In genomic region chr2:72369140-72369600, GRCm38 (mm10) we compare ENCODE assay signal across 14 mouse cellular contexts.
DNase-seq lines count a peak whose midpoint lies in the region; ATAC-seq and TF ChIP-seq lines count a peak whose summit lies in the region.
"Had no signal": no experiment of that assay in that cellular context is flagged by ENCODE, and none has a peak within 500 bp of the region (broad histone marks: within the 10 kb centered on the region; RNA-seq: fewer than 3 reads in every experiment).

No protein-coding gene starts in this region.

- peak; percentile 45 for ATAC-seq in granulocyte monocyte progenitor cell, adult 5-6 weeks (replicated peaks; ENCODE audit: poor library complexity, severe bottlenecking)
- no peak for ATAC-seq in liver, embryonic 11.5 days (replicated peaks; ENCODE audit: low FRiP score)
- ATAC-seq in megakaryocyte progenitor cell, adult 5-6 weeks (replicated peaks; ENCODE audit: poor library complexity), result peak; percentile 59
- ATAC-seq: CD4-positive, CD25-positive, alpha-beta regulatory T cell, adult 4 months had no signal

- TF ChIP-seq CTCF in kidney, adult 2 months (conservative IDR thresholded peaks at IDR 0.05; ENCODE audit: insufficient read depth, insufficient read length, low read depth, low read length), result no peak

- DNase-seq in kidney, adult 2 months, result peak; percentile 17
- no peak for DNase-seq in kidney, adult 11 months
- DNase-seq in liver, embryonic 11.5 days (ENCODE audit: low spot score), result peak; percentile 35
- no peak for DNase-seq in spleen, adult 18-20 months
- DNase-seq in ovary, postnatal 10 days (ENCODE audit: low spot score), result no peak
- no peak for DNase-seq in ovary, postnatal 14 days (ENCODE audit: low spot score)
- DNase-seq: cerebellum, adult 18-20 months had no signal

- H3K27me3 ChIP-seq in kidney, adult 2 months (replicated peaks; ENCODE audit: control insufficient read depth, insufficient read depth, low read length), result no peaks in the 10 kb centered on the region
- H3K27me3 ChIP-seq in liver, embryonic 11.5 days (replicated peaks; ENCODE audit: control insufficient read depth, insufficient read depth, low read length), result no peaks in the 10 kb centered on the region
- H3K27me3 ChIP-seq: forebrain, embryonic 12.5 days; neural tube, embryonic 12.5 days had no signal

- H3K27ac ChIP-seq in kidney, adult 2 months (ENCODE audit: insufficient read depth, low read depth, low read length), result no peak overlapping the region; the same call in 1 of the 2 replicates
- H3K27ac ChIP-seq in liver, embryonic 11.5 days (ENCODE audit: low read depth, low read length), result no peak overlapping the region
- H3K27ac ChIP-seq: forebrain, embryonic 12.5 days; hindbrain, embryonic 14.5 days; left cerebral cortex, adult 2 months; neural tube, embryonic 12.5 days had no signal

- H3K4me2 ChIP-seq in liver, embryonic 11.5 days, result peak overlapping the region; percentile 38; the same call in 1 of the 2 replicates
- H3K4me2 ChIP-seq: forebrain, embryonic 12.5 days; hindbrain, embryonic 14.5 days; neural tube, embryonic 12.5 days had no signal

- no peak for TF ChIP-seq POLR2A in kidney, adult 2 months (IDR thresholded peaks at IDR 0.05; ENCODE audit: low read depth, low read length)

- no peaks in the 10 kb centered on the region for H3K4me1 ChIP-seq in kidney, adult 2 months (ENCODE audit: control insufficient read depth, insufficient read depth, low read length)
- peaks cover 6% of the 10 kb centered on the region; the same call in 1 of the 2 replicates for H3K4me1 ChIP-seq in liver, embryonic 11.5 days (replicated peaks; ENCODE audit: control insufficient read depth, insufficient read depth, low read length)
- H3K4me1 ChIP-seq: forebrain, embryonic 12.5 days; neural tube, embryonic 12.5 days had no signal

- H3K9me3 ChIP-seq in liver, embryonic 11.5 days (ENCODE audit: control insufficient read depth, low read length), result no peaks in the 10 kb centered on the region
- H3K9me3 ChIP-seq: forebrain, embryonic 12.5 days; neural tube, embryonic 12.5 days had no signal

- no peak overlapping the region for H3K9ac ChIP-seq in liver, embryonic 11.5 days (ENCODE audit: low read depth, low read length)
- H3K9ac ChIP-seq: forebrain, embryonic 12.5 days; hindbrain, embryonic 14.5 days; neural tube, embryonic 12.5 days had no signal

- H3K36me3 ChIP-seq in kidney, adult 2 months (ENCODE audit: control insufficient read depth, insufficient read depth, low read length), result no peaks in the 10 kb centered on the region
- no peaks in the 10 kb centered on the region for H3K36me3 ChIP-seq in liver, embryonic 11.5 days (ENCODE audit: control insufficient read depth, insufficient read depth, low read length)
- H3K36me3 ChIP-seq: neural tube, embryonic 12.5 days had no signal

- no peak overlapping the region for H3K4me3 ChIP-seq in kidney, adult 2 months (ENCODE audit: insufficient read depth, low read depth, low read length)
- H3K4me3 ChIP-seq in liver, embryonic 11.5 days (ENCODE audit: low read depth, low read length), result no peak overlapping the region
- H3K4me3 ChIP-seq: forebrain, embryonic 12.5 days; left cerebral cortex, adult 2 months; neural tube, embryonic 12.5 days had no signal

- WGBS in kidney, adult 2 months, result 44% methylated on average over 6 of the region's 6 CpGs
- WGBS in liver, embryonic 11.5 days, result 24% methylated on average over 6 of the region's 6 CpGs

Comparison
In these comparisons a context has a peak if more than half of its experiments do, and no peak if none do; other contexts are left out.
1. DNase-seq: peak in kidney, adult 2 months (single experiment) and liver, embryonic 11.5 days (single experiment); none in kidney, adult 11 months (single experiment), spleen, adult 18-20 months (0 of 2), ovary, postnatal 10 days (single experiment) and ovary, postnatal 14 days (single experiment).